Mouse (Mus musculus) kidney, embryonic 14.5 days (tissue): ENCODE results near the gene Cep170. TPM values are rescaled to one million over a fixed set of nuclear protein-coding genes. Genes with fewer than 3 reads are reported as not detected.

Experiments
- ATAC-seq: fragments of 200-750 bp; cut with Nextera tagmentation; 2 replicates; pipeline ENCODE4 v1.8.0; 2017; ENCODE audit warnings: moderate number of reproducible peaks, mild to moderate bottlenecking, moderate TSS enrichment, moderate library complexity; ENCODE audit not compliant: low FRiP score, low TSS enrichment
- H3K27ac ChIP-seq: fragments of 300-500 bp; sonication (generic); 2 replicates; pipeline ENCODE4 v1.5.1; 2014; ENCODE audit warnings: low read depth, mild to moderate bottlenecking, low read length, moderate library complexity, mixed read lengths
- H3K27me3 ChIP-seq: fragments of 300-500 bp; sonication (generic); 2 replicates; pipeline ENCODE4 v1.6.1; 2014; ENCODE audit warnings: mild to moderate bottlenecking, low read length; ENCODE audit not compliant: control insufficient read depth, insufficient read depth
- H3K36me3 ChIP-seq: fragments of 300-500 bp; sonication (generic); 2 replicates; pipeline ENCODE4 v1.6.1; 2014; ENCODE audit warnings: low read length, mixed read lengths; ENCODE audit not compliant: control insufficient read depth, insufficient read depth
- H3K4me1 ChIP-seq: fragments of 300-500 bp; sonication (generic); 2 replicates; pipeline ENCODE4 v1.6.1; 2014; ENCODE audit warnings: low read length, mixed read lengths; ENCODE audit not compliant: control insufficient read depth, insufficient read depth
- H3K4me2 ChIP-seq: fragments of 300-500 bp; sonication (generic); replicated peaks from 2 replicates; pipeline ENCODE4 v1.6.1; 2014; ENCODE audit warnings: low read depth, mild to moderate bottlenecking, low read length
- H3K4me3 ChIP-seq: fragments of 300-500 bp; sonication (generic); 2 replicates; pipeline ENCODE4 v1.5.1; 2014; ENCODE audit warnings: mild to moderate bottlenecking, low read length
- H3K9ac ChIP-seq: fragments of 300-500 bp; sonication (generic); 2 replicates; pipeline ENCODE4 v1.6.1; 2014; ENCODE audit warnings: low read depth, mild to moderate bottlenecking, low read length, moderate library complexity
- H3K9me3 ChIP-seq: fragments of 300-500 bp; sonication (generic); 2 replicates; pipeline ENCODE4 v1.6.1; 2016; ENCODE audit warnings: low read length; ENCODE audit not compliant: control insufficient read depth
- WGBS: fragments of 180-500 bp; shearing (Covaris S2); extraction: QIAGEN DNeasy Blood & Tissue Kit; methylation state at CpG from one replicate; pipeline ENCODE4 v1.1.7; 2014; 5-methylcytosine and 5-hydroxymethylcytosine counted together
- microRNA counts: library from miRNA; unstranded; fragments of <30 nt; microRNA quantifications from one replicate; lab custom pipeline; 2017
- microRNA-seq: library from miRNA; unstranded; fragments of <30 nt; microRNA quantifications from one replicate; pipeline ENCODE4, GENCODE M21; 2016
- polyA plus RNA-seq: library from polyadenylated mRNA; unstranded; fragments of >200 nt; fragmentation: Nextera tagmentation; extraction: Ambion mirVana; gene quantifications from 2 replicates; pipeline ENCODE4 v1.2.1, GENCODE M21; 2014

Cep170 gene
- polyA plus RNA-seq, 1 experiment from 2014 or later: 32.2 TPM

DNA sequence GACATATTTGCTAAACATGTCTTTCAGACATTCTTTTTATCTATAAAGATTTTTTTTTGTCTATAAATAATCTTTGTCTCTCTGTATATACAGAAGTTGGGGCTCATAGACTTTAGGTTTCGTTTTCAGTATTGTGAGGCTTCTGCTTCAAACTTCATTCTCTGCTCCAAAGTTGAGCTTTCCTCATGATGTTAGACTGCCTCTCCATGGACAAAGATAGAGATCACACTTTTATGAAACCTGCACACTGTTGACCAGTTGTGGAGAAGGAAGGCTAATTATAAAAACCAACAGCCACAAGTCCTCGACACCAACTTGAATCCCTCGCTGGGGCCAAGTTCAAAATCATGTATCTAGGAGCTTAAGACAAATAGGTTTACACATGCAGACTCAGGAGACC is 115.2 kb downstream of the Cep170 start:
- no peak overlapping the region for H3K27ac ChIP-seq
- H3K4me2 ChIP-seq: no peak overlapping the region
- WGBS: 81% methylated on average over 3 of the region's 3 CpGs
- no peaks in the 10 kb centered on the region for H3K4me1 ChIP-seq
- H3K9ac ChIP-seq: no peak overlapping the region
- H3K4me3 ChIP-seq: no peak overlapping the region
- H3K27me3 ChIP-seq: no peaks in the 10 kb centered on the region
- no peaks in the 10 kb centered on the region for H3K9me3 ChIP-seq
- no peak for ATAC-seq
- no peaks in the 10 kb centered on the region for H3K36me3 ChIP-seq

- no peaks in the 10 kb centered on the region for H3K27me3 ChIP-seq
- ATAC-seq: no peak; the same call in 1 of the 2 replicates
- H3K4me2 ChIP-seq: no peak overlapping the region
- no peaks in the 10 kb centered on the region for H3K9me3 ChIP-seq
- H3K27ac ChIP-seq: no peak overlapping the region
- no peaks in the 10 kb centered on the region for H3K4me1 ChIP-seq
- no peak overlapping the region for H3K4me3 ChIP-seq
- 20% methylated on average over 7 of the region's 7 CpGs for WGBS
- H3K36me3 ChIP-seq: no peaks in the 10 kb centered on the region
- no peak overlapping the region for H3K9ac ChIP-seq
These were observed 116.8 kb downstream of the Cep170 start for GRCm38 (mm10) chr1:176697091-176697490.

GRCm38 (mm10) chr1:176691101-176691500 is 122.8 kb downstream of the Cep170 start:
- Histone ChIP-seq H3K4me2 (no peak overlapping the region), H3K9ac (no peak overlapping the region), H3K27ac (no peak overlapping the region), H3K27me3 (no peaks in the 10 kb centered on the region), H3K4me1 (no peaks in the 10 kb centered on the region), H3K4me3 (no peak overlapping the region), H3K9me3 (no peaks in the 10 kb centered on the region), H3K36me3 (no peaks in the 10 kb centered on the region)
- WGBS: 96% methylated on average over 11 of the region's 11 CpGs
- no peak for ATAC-seq

GRCm38 (mm10) chr1:176688251-176688880 is 125.5 kb downstream of the Cep170 start:
- Histone ChIP-seq H3K27me3 (no peaks in the 10 kb centered on the region), H3K36me3 (no peaks in the 10 kb centered on the region), H3K4me1 (no peaks in the 10 kb centered on the region), H3K9me3 (no peaks in the 10 kb centered on the region), H3K4me2 (no peak overlapping the region), H3K4me3 (no peak overlapping the region), H3K9ac (no peak overlapping the region), H3K27ac (no peak overlapping the region)
- WGBS: 87% methylated on average over 6 of the region's 6 CpGs
- ATAC-seq: no peak

MicroRNA genes within 50 kb of the gene (microRNA counts, 519-probe panel; counts per million panel counts)
- microRNA mmu-miR-350 (lab: Ali Mortazavi, UCI): 4,992 counts per million, percentile 42 among the panel's probes with 10 or more counts

Small RNA genes within 50 kb of the gene (microRNA-seq; reads per million reads assigned to microRNA genes)
- 251 reads per million, percentile 66 among the genes with 10 or more reads in this experiment for gene Mir350

Other genes with a start within 250 kb of the Cep170 start
- 17.0 and 17.6 TPM in 2 replicates for gene Sdccag8, start 593 bp upstream of the Cep170 start, polyA plus RNA-seq